Mouse (Mus musculus) forebrain, embryonic 12.5 days (tissue): Measurements from ENCODE around the gene Mrgpre. TPM values are rescaled to one million over a fixed set of nuclear protein-coding genes. Genes with fewer than 3 reads are reported as not detected.

Source experiments
- ATAC-seq: fragments of 200-750 bp; cut with Nextera tagmentation; 2 replicates; pipeline ENCODE4 v1.8.0; 2017; ENCODE audit warnings: moderate TSS enrichment; ENCODE audit not compliant: low FRiP score
- H3K27ac ChIP-seq: fragments of 300-500 bp; sonication (generic); 2 replicates; pipeline ENCODE4 v1.5.1; 2016; ENCODE audit warnings: mild to moderate bottlenecking
- H3K27me3 ChIP-seq: fragments of 300-500 bp; sonication (generic); 2 replicates; pipeline ENCODE4 v1.6.1; 2016; ENCODE audit warnings: mild to moderate bottlenecking
- H3K36me3 ChIP-seq: fragments of 300-500 bp; sonication (generic); replicated peaks from 2 replicates; pipeline ENCODE4 v1.6.1; 2016; ENCODE audit warnings: mild to moderate bottlenecking
- H3K4me1 ChIP-seq: fragments of 300-500 bp; sonication (generic); 2 replicates; pipeline ENCODE4 v1.6.1; 2016
- H3K4me2 ChIP-seq: fragments of 300-500 bp; sonication (generic); 2 replicates; pipeline ENCODE4 v1.6.1; 2016; ENCODE audit warnings: mild to moderate bottlenecking, moderate library complexity
- H3K4me3 ChIP-seq: fragments of 300-500 bp; sonication (generic); replicated peaks from 2 replicates; pipeline ENCODE4 v1.5.1; 2016; ENCODE audit warnings: mild to moderate bottlenecking
- H3K9ac ChIP-seq: fragments of 300-500 bp; sonication (generic); 2 replicates; pipeline ENCODE4 v1.6.1; 2016; ENCODE audit warnings: mild to moderate bottlenecking
- H3K9me3 ChIP-seq: fragments of 300-500 bp; sonication (generic); 2 replicates; pipeline ENCODE4 v1.6.1; 2016
- WGBS: fragments of 180-500 bp; shearing (Covaris S2); methylation state at CpG from one replicate; pipeline ENCODE4 v1.1.7; 2016; 5-methylcytosine and 5-hydroxymethylcytosine counted together
- polyA plus RNA-seq: library from polyadenylated mRNA; unstranded; fragments of >200 nt; fragmentation: Nextera tagmentation; extraction: Ambion mirVana; gene quantifications from 2 replicates; pipeline ENCODE4 v1.2.1, GENCODE M21; 2016

Mrgpre gene
- polyA plus RNA-seq, 1 experiment from 2014 or later, result 2.7 TPM

- H3K27me3 ChIP-seq, result no peaks in the 10 kb centered on the region
- no peak overlapping the region for H3K27ac ChIP-seq
- WGBS, result 50% methylated on average over 1 of the region's 1 CpGs
- no peaks in the 10 kb centered on the region for H3K4me1 ChIP-seq
- H3K9me3 ChIP-seq, result no peaks in the 10 kb centered on the region
- no peak overlapping the region for H3K4me2 ChIP-seq
- H3K36me3 ChIP-seq, result peaks cover 80% of the 10 kb centered on the region
- H3K9ac ChIP-seq, result no peak overlapping the region
- no peak for ATAC-seq
- no peak overlapping the region for H3K4me3 ChIP-seq
Measured at GRCm38 (mm10) chr7:143808909-143809308, 24.6 kb upstream of the Mrgpre start.

GRCm38 (mm10) chr7:143805199-143805624, 20.9 kb upstream of the Mrgpre start:
- no peak for ATAC-seq
- H3K9me3 ChIP-seq, result no peaks in the 10 kb centered on the region
- no peaks in the 10 kb centered on the region for H3K27me3 ChIP-seq
- no peak overlapping the region for H3K27ac ChIP-seq
- H3K36me3 ChIP-seq, result peaks cover 80% of the 10 kb centered on the region
- no peak overlapping the region for H3K4me3 ChIP-seq
- no peak overlapping the region for H3K9ac ChIP-seq
- WGBS, result 68% methylated on average over 5 of the region's 5 CpGs
- no peaks in the 10 kb centered on the region for H3K4me1 ChIP-seq
- no peak overlapping the region for H3K4me2 ChIP-seq

- Histone ChIP-seq H3K27ac (no peak overlapping the region), H3K27me3 (no peaks in the 10 kb centered on the region), H3K9me3 (no peaks in the 10 kb centered on the region), H3K4me1 (no peaks in the 10 kb centered on the region), H3K4me3 (no peak overlapping the region), H3K36me3 (peaks cover 84% of the 10 kb centered on the region), H3K9ac (no peak overlapping the region), H3K4me2 (no peak overlapping the region)
- WGBS, result 91% methylated on average over 8 of the region's 8 CpGs
- no peak for ATAC-seq
Measured at GRCm38 (mm10) chr7:143801195-143802065, 17.1 kb upstream of the Mrgpre start.

GRCm38 (mm10) chr7:143800770-143801169, 16.5 kb upstream of the Mrgpre start:
- Histone ChIP-seq H3K27me3 (no peaks in the 10 kb centered on the region), H3K4me2 (no peak overlapping the region), H3K27ac (no peak overlapping the region), H3K4me1 (no peaks in the 10 kb centered on the region), H3K4me3 (no peak overlapping the region), H3K9me3 (no peaks in the 10 kb centered on the region), H3K36me3 (peaks cover 89% of the 10 kb centered on the region), H3K9ac (no peak overlapping the region)
- 89% methylated on average over 1 of the region's 1 CpGs for WGBS
- no peak for ATAC-seq

- Histone ChIP-seq H3K27me3 (no peaks in the 10 kb centered on the region), H3K4me2 (no peak overlapping the region), H3K9me3 (no peaks in the 10 kb centered on the region), H3K36me3 (peaks cover 80% of the 10 kb centered on the region), H3K4me3 (no peak overlapping the region), H3K27ac (no peak overlapping the region), H3K4me1 (no peaks in the 10 kb centered on the region), H3K9ac (no peak overlapping the region)
- 90% methylated on average over 4 of the region's 4 CpGs for WGBS
- ATAC-seq, result no peak
Measured at GRCm38 (mm10) chr7:143798783-143799182, 14.5 kb upstream of the Mrgpre start.

- Histone ChIP-seq H3K27ac (no peak overlapping the region), H3K4me2 (no peak overlapping the region), H3K4me1 (no peaks in the 10 kb centered on the region), H3K9ac (no peak overlapping the region), H3K36me3 (peaks cover 32% of the 10 kb centered on the region), H3K4me3 (no peak overlapping the region), H3K27me3 (no peaks in the 10 kb centered on the region), H3K9me3 (no peaks in the 10 kb centered on the region)
- 65% methylated on average over 4 of the region's 4 CpGs for WGBS
- no peak for ATAC-seq
Measured at GRCm38 (mm10) chr7:143793121-143793520, 8.8 kb upstream of the Mrgpre start.

- H3K36me3 ChIP-seq, result peaks cover 26% of the 10 kb centered on the region
- no peak overlapping the region for H3K27ac ChIP-seq
- no peak overlapping the region for H3K4me2 ChIP-seq
- H3K4me1 ChIP-seq, result no peaks in the 10 kb centered on the region
- no peaks in the 10 kb centered on the region for H3K9me3 ChIP-seq
- no peak overlapping the region for H3K4me3 ChIP-seq
- 80% methylated on average over 6 of the region's 6 CpGs for WGBS
- no peaks in the 10 kb centered on the region for H3K27me3 ChIP-seq
- H3K9ac ChIP-seq, result no peak overlapping the region
- ATAC-seq, result no peak
Measured at GRCm38 (mm10) chr7:143792336-143792985, 8.2 kb upstream of the Mrgpre start.

- Histone ChIP-seq H3K9me3 (no peaks in the 10 kb centered on the region), H3K9ac (peak overlapping the region; percentile 61), H3K36me3 (no peaks in the 10 kb centered on the region), H3K27ac (peak overlapping the region; percentile 69), H3K4me3 (peak overlapping the region; percentile 49), H3K27me3 (0 out of 2 replicates have a peak, but pooled peaks cover 10% of the 10 kb centered on the region), H3K4me2 (peak overlapping the region; percentile 75), H3K4me1 (peaks cover 22% of the 10 kb centered on the region)
- 16% methylated on average over 6 of the region's 6 CpGs for WGBS
- ATAC-seq, result peak; percentile 72
Measured at GRCm38 (mm10) chr7:143783378-143783995, 813 bp downstream of the Mrgpre start.

GRCm38 (mm10) chr7:143777375-143777774, 6.9 kb downstream of the Mrgpre start:
- Histone ChIP-seq H3K27ac (no peak overlapping the region), H3K36me3 (no peaks in the 10 kb centered on the region), H3K4me1 (no peaks in the 10 kb centered on the region), H3K27me3 (peaks cover 12% of the 10 kb centered on the region; the same call in 1 of the 2 replicates), H3K4me2 (no peak overlapping the region), H3K9ac (no peak overlapping the region), H3K4me3 (no peak overlapping the region), H3K9me3 (no peaks in the 10 kb centered on the region)
- 70% methylated on average over 2 of the region's 2 CpGs for WGBS
- no peak for ATAC-seq

- 37% methylated on average over 3 of the region's 3 CpGs for WGBS
Measured at GRCm38 (mm10) chr7:143776137-143776536, 8.2 kb downstream of the Mrgpre start.

GRCm38 (mm10) chr7:143769461-143769860, 14.8 kb downstream of the Mrgpre start:
- ATAC-seq, result no peak
- H3K4me1 ChIP-seq, result no peaks in the 10 kb centered on the region
- H3K9ac ChIP-seq, result no peak overlapping the region
- H3K4me3 ChIP-seq, result no peak overlapping the region
- no peaks in the 10 kb centered on the region for H3K9me3 ChIP-seq
- H3K36me3 ChIP-seq, result no peaks in the 10 kb centered on the region
- 70% methylated on average over 1 of the region's 1 CpGs for WGBS
- no peak overlapping the region for H3K4me2 ChIP-seq
- no peak overlapping the region for H3K27ac ChIP-seq
- peaks cover 32% of the 10 kb centered on the region for H3K27me3 ChIP-seq

More at GRCm38 (mm10) chr7:143776137-143776536, 8.2 kb downstream of the Mrgpre start:
- H3K27ac ChIP-seq, result no peak overlapping the region
- H3K4me3 ChIP-seq, result no peak overlapping the region
- H3K4me1 ChIP-seq, result no peaks in the 10 kb centered on the region
- H3K9me3 ChIP-seq, result no peaks in the 10 kb centered on the region
- H3K36me3 ChIP-seq, result no peaks in the 10 kb centered on the region
- no peak overlapping the region for H3K9ac ChIP-seq
- no peak for ATAC-seq
- peaks cover 3% of the 10 kb centered on the region; the same call in 1 of the 2 replicates for H3K27me3 ChIP-seq
- H3K4me2 ChIP-seq, result no peak overlapping the region

- Histone ChIP-seq H3K36me3 (no peaks in the 10 kb centered on the region), H3K4me3 (no peak overlapping the region), H3K9me3 (no peaks in the 10 kb centered on the region), H3K4me1 (no peaks in the 10 kb centered on the region), H3K9ac (no peak overlapping the region), H3K27me3 (peaks cover 38% of the 10 kb centered on the region), H3K27ac (no peak overlapping the region), H3K4me2 (no peak overlapping the region)
- WGBS, result 80% methylated on average over 6 of the region's 6 CpGs
- no peak for ATAC-seq
Measured at GRCm38 (mm10) chr7:143768267-143768666, 16.0 kb downstream of the Mrgpre start.
